Mouse (Mus musculus) gastrocnemius, adult 18-20 months (tissue): Measurements from ENCODE around the gene Zdhhc22. TPM values are rescaled to one million over a fixed set of nuclear protein-coding genes. Genes with fewer than 3 reads are reported as not detected.

Experiments
- DNase-seq: peaks from one replicate; pipeline ENCODE4 v3.0.0; 2021; ENCODE audit warnings: low spot score
- microRNA-seq: library from miRNA; unstranded; fragments of <30 nt; microRNA quantifications from one replicate; pipeline ENCODE4 v1.2.0, GENCODE M21; 2021
- total RNA-seq, 2 experiments: library from RNA; stranded (reverse); gene quantifications; 2 replicates each; pipeline ENCODE4 v1.2.3; 2021

Gene Zdhhc22
- total RNA-seq, 2 experiments from 2014 or later, result not detected

GRCm38 (mm10) chr12:86938571-86938970 lies 51.7 kb downstream of the Zdhhc22 start:
- DNase-seq, result no peak

- peak; percentile 37 for DNase-seq
These were observed 53.5 kb downstream of the Zdhhc22 start for GRCm38 (mm10) chr12:86936587-86937343.

DNA sequence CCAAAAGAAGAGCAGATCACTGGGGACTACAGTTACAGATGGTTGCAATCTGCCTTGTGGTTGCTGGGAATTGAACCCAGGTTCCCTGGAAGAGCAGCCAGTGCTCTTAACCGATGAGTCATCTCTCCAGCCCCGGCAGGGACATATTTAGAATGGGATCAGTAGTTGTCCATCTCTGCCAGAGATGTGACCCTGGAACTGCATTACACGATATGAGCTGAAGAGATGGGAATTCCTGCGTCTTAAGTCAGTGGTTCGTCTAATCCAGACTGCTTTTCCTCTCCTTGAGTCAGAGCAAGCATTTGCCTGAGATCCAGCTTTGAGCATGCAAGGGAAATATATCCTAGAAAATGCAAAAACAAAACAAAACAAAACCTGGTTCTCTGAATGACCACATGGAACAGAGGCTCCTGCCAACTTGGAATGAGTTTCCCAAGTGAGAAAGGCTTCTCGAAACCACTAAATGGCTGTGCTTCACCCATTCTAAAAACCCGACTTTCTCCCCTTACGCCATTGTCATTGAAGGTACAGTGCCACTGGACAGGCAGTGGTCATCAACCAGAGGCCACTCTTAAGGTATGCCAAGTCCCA lies 54.4 kb downstream of the Zdhhc22 start:
- DNase-seq, result peak; percentile 58

- DNase-seq, result no peak
These were observed 55.5 kb downstream of the Zdhhc22 start for GRCm38 (mm10) chr12:86934748-86935147.

DNA sequence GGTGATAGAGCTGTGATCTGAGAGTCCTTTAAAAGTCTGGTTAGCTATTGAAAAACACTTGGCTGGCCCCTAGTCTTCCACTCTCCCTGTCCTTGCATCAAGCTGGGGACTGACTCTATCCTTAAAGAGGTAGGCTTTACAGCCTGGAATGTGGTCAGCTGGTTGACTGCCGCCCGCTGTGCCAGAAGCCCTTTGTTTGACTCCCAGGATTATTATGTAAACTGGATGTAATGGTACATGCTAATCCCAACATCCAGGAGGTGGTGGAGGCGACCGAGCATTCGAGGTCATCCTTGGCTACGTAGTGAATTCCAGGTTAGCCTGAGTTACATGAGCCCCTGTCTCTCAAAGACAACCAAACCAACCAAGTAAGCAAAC lies 57.7 kb downstream of the Zdhhc22 start:
- DNase-seq, result peak; percentile 66

GRCm38 (mm10) chr12:86931919-86932574 lies 58.2 kb downstream of the Zdhhc22 start:
- peak; percentile 90 for DNase-seq

GRCm38 (mm10) chr12:86930934-86931729 lies 59.1 kb downstream of the Zdhhc22 start:
- DNase-seq, result no peak

Small RNAs within 50 kb of the gene (microRNA-seq; reads per million reads assigned to microRNA genes)
- gene Gm25847, result not detected

Other genes with a start within 250 kb of the Zdhhc22 start
- 10 to 100 TPM; 20.3 to 24.8 TPM for gene Irf2bpl, start 105.6 kb downstream of the Zdhhc22 start, total RNA-seq
- 10 to 100 TPM; 30.9 to 34.6 TPM for gene Cipc, start 43.4 kb downstream of the Zdhhc22 start, total RNA-seq
- not detected for gene Tmem63c, start 30.9 kb upstream of the Zdhhc22 start, total RNA-seq
- gene Ngb, start 112.1 kb upstream of the Zdhhc22 start, total RNA-seq, result not detected
- 10 to 100 TPM; 35.6 to 42.6 TPM for gene Gstz1, start 156.7 kb upstream of the Zdhhc22 start, total RNA-seq
- 1 to 10 TPM; 4.1 to 5.3 TPM for gene Pomt2, start 157.5 kb upstream of the Zdhhc22 start, total RNA-seq
- under 1 TPM in 1 of 2 experiments, not detected in 1; 0.25 TPM for gene Samd15, start 209.3 kb upstream of the Zdhhc22 start, total RNA-seq
- 1 to 10 TPM; 1.3 to 1.4 TPM for gene Tmed8, start 210.0 kb upstream of the Zdhhc22 start, total RNA-seq
- under 1 TPM; 0.55 to 0.94 TPM for gene Noxred1, start 248.3 kb upstream of the Zdhhc22 start, total RNA-seq